Mouse (Mus musculus) thymus, adult 18-20 months (tissue): ENCODE data around the gene Ltbp1.

Experiments
- DNase-seq, 2 experiments: peaks; one replicate each; pipeline ENCODE4 v3.0.0; 2022; ENCODE audit warnings: mixed read lengths in 2 of 2

Ltbp1 gene

GRCm38 (mm10) chr17:75371650-75372049, 366.3 kb downstream of the Ltbp1 start:
- DNase-seq, result no peak

GRCm38 (mm10) chr17:75372371-75372770, 367.0 kb downstream of the Ltbp1 start:
- no peak for DNase-seq

GRCm38 (mm10) chr17:75374287-75375024, 369.1 kb downstream of the Ltbp1 start:
- DNase-seq, result no peak

GRCm38 (mm10) chr17:75378256-75378871, 373.0 kb downstream of the Ltbp1 start:
- DNase-seq, result no peak

GRCm38 (mm10) chr17:75380167-75380566, 374.8 kb downstream of the Ltbp1 start:
- no peak for DNase-seq

- no peak for DNase-seq
These were observed 383.0 kb downstream of the Ltbp1 start for GRCm38 (mm10) chr17:75388402-75388801.

- DNase-seq, result no peak
These were observed 384.8 kb downstream of the Ltbp1 start for GRCm38 (mm10) chr17:75390142-75390541.

GRCm38 (mm10) chr17:75391429-75392192, 386.2 kb downstream of the Ltbp1 start:
- DNase-seq, result no peak

- no peak for DNase-seq
These were observed 401.0 kb downstream of the Ltbp1 start for GRCm38 (mm10) chr17:75406405-75406804.

GRCm38 (mm10) chr17:75416861-75417260, 411.5 kb downstream of the Ltbp1 start:
- no peak for DNase-seq

GRCm38 (mm10) chr17:75434152-75434551, 428.8 kb downstream of the Ltbp1 start:
- DNase-seq, result no peak

GRCm38 (mm10) chr17:75434871-75435270, 429.5 kb downstream of the Ltbp1 start:
- DNase-seq, result no peak

- DNase-seq, result no peak
These were observed 430.2 kb downstream of the Ltbp1 start, which contains the start of gene Rasgrp3 for GRCm38 (mm10) chr17:75435599-75435998. TSS of gene Rasgrp3 (plus strand) at chr17:75435896.

- DNase-seq, result no peak
These were observed 430.7 kb downstream of the Ltbp1 start for GRCm38 (mm10) chr17:75436095-75436494.

- DNase-seq, result no peak
These were observed 431.5 kb downstream of the Ltbp1 start for GRCm38 (mm10) chr17:75436819-75437218.

- no peak for DNase-seq
These were observed 431.9 kb downstream of the Ltbp1 start for GRCm38 (mm10) chr17:75437239-75437750.

- no peak for DNase-seq
These were observed 432.8 kb downstream of the Ltbp1 start for GRCm38 (mm10) chr17:75438162-75438561.

GRCm38 (mm10) chr17:75439062-75439461, 433.7 kb downstream of the Ltbp1 start:
- no peak for DNase-seq

- DNase-seq, result no peak
These were observed 435.3 kb downstream of the Ltbp1 start for GRCm38 (mm10) chr17:75440619-75441018.

- DNase-seq, result no peak
These were observed 436.0 kb downstream of the Ltbp1 start for GRCm38 (mm10) chr17:75441260-75441830.
